9 mouse cellular contexts compared by ENCODE assay signal in genomic region chr7:40702191-40703045, GRCm38 (mm10).
DNase-seq lines count a peak whose midpoint lies in the region; ATAC-seq and TF ChIP-seq lines count a peak whose summit lies in the region.
"Had no signal": no experiment of that assay in that cellular context is flagged by ENCODE, and none has a peak within 500 bp of the region (broad histone marks: within the 10 kb centered on the region; RNA-seq: fewer than 3 reads in every experiment).

No protein-coding gene starts in this region.

- no peaks in the 10 kb centered on the region for H3K9me3 ChIP-seq in heart, embryonic 10.5 days
- no peaks in the 10 kb centered on the region; the same call in 1 of the 2 replicates for H3K9me3 ChIP-seq in midbrain, embryonic 10.5 days (replicated peaks)

- no peaks in the 10 kb centered on the region for H3K4me1 ChIP-seq in heart, embryonic 10.5 days
- H3K4me1 ChIP-seq in midbrain, embryonic 10.5 days: no peaks in the 10 kb centered on the region

- peak; percentile 94 for DNase-seq in heart, adult 11 months
- no peak for DNase-seq in heart, embryonic 10.5 days (ENCODE audit: low spot score)
- DNase-seq in left cerebral cortex, postnatal 4 days: peak; percentile 36
- no peak for DNase-seq in left cerebral cortex, adult 8-10 months (ENCODE audit: low spot score in 2 of 2)
- peak; percentile 14 for DNase-seq in adrenal gland, postnatal 10 days
- DNase-seq in gastrocnemius, adult 2 months: peak; percentile 75
- DNase-seq in midbrain, embryonic 10.5 days (ENCODE audit: low spot score): no peak

- H3K27me3 ChIP-seq in heart, embryonic 10.5 days (ENCODE audit: insufficient read depth, poor library complexity, severe bottlenecking): no peaks in the 10 kb centered on the region
- H3K27me3 ChIP-seq in midbrain, embryonic 10.5 days (ENCODE audit: low read depth, poor library complexity, severe bottlenecking): no peaks in the 10 kb centered on the region
- H3K27me3 ChIP-seq: CH12.LX had no signal

- WGBS in heart, embryonic 10.5 days: 78% methylated on average over 5 of the region's 5 CpGs
- 89% methylated on average over 5 of the region's 5 CpGs for WGBS in midbrain, embryonic 10.5 days

- no peaks in the 10 kb centered on the region for H3K36me3 ChIP-seq in heart, embryonic 10.5 days
- H3K36me3 ChIP-seq in midbrain, embryonic 10.5 days: no peaks in the 10 kb centered on the region

- no peak overlapping the region for H3K27ac ChIP-seq in heart, embryonic 10.5 days
- H3K27ac ChIP-seq in gastrocnemius, adult 2 months: peak overlapping the region; percentile 86
- H3K27ac ChIP-seq in midbrain, embryonic 10.5 days (replicated peaks): no peak overlapping the region

- TF ChIP-seq CTCF in gastrocnemius, adult 2 months (IDR thresholded peaks at IDR 0.05): no peak

- no peak overlapping the region for H3K4me3 ChIP-seq in heart, embryonic 10.5 days
- no peak overlapping the region for H3K4me3 ChIP-seq in gastrocnemius, adult 2 months
- H3K4me3 ChIP-seq in midbrain, embryonic 10.5 days: no peak overlapping the region

- intact Hi-C loops in left cerebral cortex, postnatal 4 days (cut with DNase I): no loop called here
- intact Hi-C loops in gastrocnemius, adult 2 months (cut with DNase I): no loop called here

- ATAC-seq in erythroid progenitor cell, adult 5-6 weeks (replicated peaks; ENCODE audit: low FRiP score, poor library complexity, severe bottlenecking): no peak

Comparison
In these comparisons a context has a peak if more than half of its experiments do, and no peak if none do; other contexts are left out.
1. DNase-seq: peak in heart, adult 11 months (single experiment), left cerebral cortex, postnatal 4 days (single experiment), adrenal gland, postnatal 10 days (single experiment) and gastrocnemius, adult 2 months (single experiment); none in heart, embryonic 10.5 days (single experiment), left cerebral cortex, adult 8-10 months (0 of 2) and midbrain, embryonic 10.5 days (single experiment).